Mouse (Mus musculus): ENCODE measurements around the gene 4930469K13Rik.

DNA sequence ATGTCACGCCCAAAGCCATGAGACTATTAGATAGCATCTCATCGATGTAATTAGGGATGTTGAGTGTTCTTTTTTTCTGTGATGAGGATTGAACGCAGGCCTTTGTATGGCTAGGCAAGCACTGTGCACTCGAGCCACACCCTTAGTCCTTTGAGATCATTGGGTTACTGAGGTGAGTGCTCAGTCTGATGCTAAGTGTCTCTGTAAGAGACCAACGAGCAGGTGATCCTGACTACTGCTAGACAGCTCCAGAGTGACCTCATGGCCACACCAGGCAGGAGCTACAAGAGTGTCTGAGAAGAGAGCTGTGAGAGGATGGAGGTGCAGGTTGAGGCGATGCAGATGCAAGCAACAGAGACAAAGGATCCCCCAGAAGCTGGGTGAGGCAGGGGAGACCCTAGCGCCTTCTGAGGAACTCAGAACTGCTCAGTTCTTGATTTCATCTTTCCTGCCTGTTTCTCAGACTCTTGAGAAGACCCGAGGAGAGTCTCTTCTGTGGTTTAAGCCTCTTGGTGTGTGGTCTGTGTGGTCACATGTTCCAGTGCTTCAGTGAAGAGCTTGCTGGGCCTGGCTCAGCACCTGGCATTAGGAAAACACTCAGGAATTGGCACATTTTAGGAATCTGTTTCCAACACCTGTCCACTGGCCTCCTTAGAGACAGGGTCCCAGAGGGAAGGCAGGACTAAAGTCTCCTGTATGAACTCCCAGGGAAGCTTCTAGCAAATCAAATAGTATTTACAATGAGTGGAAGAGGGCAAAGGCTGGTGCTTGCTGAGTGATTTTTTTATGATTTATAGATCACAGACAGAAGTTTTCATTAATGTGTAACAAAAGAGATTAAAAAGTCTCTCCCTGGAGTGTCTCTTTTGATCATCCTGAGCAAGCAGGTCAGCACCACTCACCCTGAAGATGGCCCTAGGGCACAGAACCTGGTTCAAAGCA is 146.4 kb downstream of the 4930469K13Rik start:
- TF ChIP-seq EP300 (IDR thresholded peaks at IDR 0.05) (no peak), CTCF (IDR thresholded peaks at IDR 0.05) (no peak)
